Mouse (Mus musculus) gastrocnemius, postnatal 14 days (tissue): ENCODE data around the gene Gpr4. TPM values are rescaled to one million over a fixed set of nuclear protein-coding genes. Genes with fewer than 3 reads are reported as not detected.

ENCODE experiments used
- microRNA-seq, 2 experiments: library from miRNA; unstranded; fragments of <30 nt; microRNA quantifications; one replicate each; pipeline ENCODE4 v1.2.0; 2021
- total RNA-seq, 2 experiments: library from RNA; stranded (reverse); gene quantifications; 2 replicates each; pipeline ENCODE4 v1.2.3; 2021

Gene Gpr4
- total RNA-seq, 2 experiments from 2014 or later: 2.9 to 4.3 TPM

Small RNA genes within 50 kb of the gene (microRNA-seq; reads per million reads assigned to microRNA genes)
- 85.2 to 130 reads per million in 2 experiments for gene Mir330

Other genes with a start within 250 kb of the Gpr4 start
- not detected for gene Nanos2, start 225.1 kb upstream of the Gpr4 start, total RNA-seq
- 1 to 10 TPM; 2.2 to 3.7 TPM for gene Mypop, start 221.3 kb upstream of the Gpr4 start, total RNA-seq
- gene Irf2bp1, start 208.5 kb upstream of the Gpr4 start, total RNA-seq: 10 to 100 TPM; 14.9 to 18.6 TPM
- gene Foxa3, start 189.0 kb upstream of the Gpr4 start, total RNA-seq: not detected
- 10 to 100 TPM; 38.2 to 41.1 TPM for gene Sympk, start 188.2 kb upstream of the Gpr4 start, total RNA-seq
- not detected for gene Rsph6a, start 157.8 kb upstream of the Gpr4 start, total RNA-seq
- 10 to 100 TPM; 22.1 to 25.5 TPM for gene Dmwd, start 136.3 kb upstream of the Gpr4 start, total RNA-seq
- 100 to 1,000 TPM; 241 to 257 TPM for gene Dmpk, start 128.7 kb upstream of the Gpr4 start, total RNA-seq
- gene Six5, start 117.9 kb upstream of the Gpr4 start, total RNA-seq: 1 to 10 TPM; 3.1 to 3.8 TPM
- gene Gm4969, start 94.2 kb upstream of the Gpr4 start, total RNA-seq: not detected
- gene Fbxo46, start 92.7 kb upstream of the Gpr4 start, total RNA-seq: 1 to 10 TPM; 3.2 TPM
- 1 to 10 TPM; 3.1 to 4.2 TPM for gene Qpctl, start 63.2 kb upstream of the Gpr4 start, total RNA-seq
- 10 to 100 TPM; 62.3 to 66.5 TPM for gene Snrpd2, start 62.8 kb upstream of the Gpr4 start, total RNA-seq
- under 1 TPM in 1 of 2 experiments, not detected in 1; 0.09 TPM for gene Gipr, start 46.4 kb upstream of the Gpr4 start, total RNA-seq
- 10 to 100 TPM; 12.1 to 14.2 TPM for gene Eml2, start 36.1 kb upstream of the Gpr4 start, total RNA-seq
- 10 to 100 TPM; 35.1 to 43.0 TPM for gene Opa3, start 15.8 kb downstream of the Gpr4 start, total RNA-seq
- 10 to 100 TPM; 31.0 to 35.1 TPM for gene Vasp, start 59.3 kb downstream of the Gpr4 start, total RNA-seq
- gene Ppm1n, start 67.5 kb downstream of the Gpr4 start, total RNA-seq: not detected
- 100 to 1,000 TPM; 800 to 833 TPM for gene Rtn2, start 70.1 kb downstream of the Gpr4 start, total RNA-seq
- gene Fosb, start 97.5 kb downstream of the Gpr4 start, total RNA-seq: under 1 TPM; 0.69 to 0.90 TPM
- 10 to 100 TPM; 26.7 to 28.7 TPM for gene Ercc1, start 132.2 kb downstream of the Gpr4 start, total RNA-seq
- 1 to 10 TPM; 7.4 to 8.2 TPM for gene Cd3eap, start 146.9 kb downstream of the Gpr4 start, total RNA-seq
- 1 to 10 TPM; 1.7 to 2.9 TPM for gene Ppp1r13l, start 147.2 kb downstream of the Gpr4 start, total RNA-seq
- 1 to 10 TPM; 6.1 to 7.8 TPM for gene Ercc2, start 169.5 kb downstream of the Gpr4 start, total RNA-seq
- gene Klc3, start 191.6 kb downstream of the Gpr4 start, total RNA-seq: under 1 TPM in 1 of 2 experiments, not detected in 1; 0.11 TPM
- gene Ckm, start 192.2 kb downstream of the Gpr4 start, total RNA-seq: over 10,000 TPM; 34,344 to 35,305 TPM
- 10 to 100 TPM; 12.6 to 14.1 TPM for gene Mark4, start 246.3 kb downstream of the Gpr4 start, total RNA-seq